Mouse (Mus musculus): ENCODE measurements at regions not wholly inside any gene's neighbourhood (a gene's known extent, or its start where the extent isn't known, plus 50 kb on each side); places are given as distances from the start of the nearest gene placed in this dataset.

DNA sequence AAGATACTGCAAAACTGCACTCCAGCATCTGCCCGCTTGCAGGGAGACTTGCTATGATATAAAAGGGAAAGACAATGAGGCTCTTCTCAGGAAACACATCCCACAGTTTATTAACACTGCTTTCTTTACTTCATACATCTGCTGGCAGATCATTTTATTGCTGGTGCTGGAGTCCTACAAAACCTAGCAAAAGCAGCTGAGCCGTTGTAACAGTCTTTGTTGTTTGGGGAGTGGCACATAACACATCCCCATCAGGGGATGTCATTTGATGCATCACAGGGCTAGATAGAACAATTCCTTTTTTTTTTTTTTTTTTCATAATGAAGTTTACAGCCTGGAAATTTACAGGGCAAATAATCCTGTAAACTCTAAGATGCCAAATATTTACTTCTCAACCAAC, 742.2 kb downstream of the Epha4 start:
- in situ Hi-C loops (cut with MboI; ENCODE audit: low pct_ligation_motif_present, low pct_unique_long_range_greater_than_20kb, low sequenced_read_pairs) (no loop called here), dilution Hi-C loops (cut with MboI; ENCODE audit: extremely low pct_ligation_motif_present, extremely low pct_unique_long_range_greater_than_20kb, low sequenced_read_pairs) (no loop called here)
- H3K4me1 ChIP-seq (ENCODE audit: control insufficient read depth in 1 of 2, insufficient read depth in 2 of 2): no peaks in the 10 kb centered on the region

DNA sequence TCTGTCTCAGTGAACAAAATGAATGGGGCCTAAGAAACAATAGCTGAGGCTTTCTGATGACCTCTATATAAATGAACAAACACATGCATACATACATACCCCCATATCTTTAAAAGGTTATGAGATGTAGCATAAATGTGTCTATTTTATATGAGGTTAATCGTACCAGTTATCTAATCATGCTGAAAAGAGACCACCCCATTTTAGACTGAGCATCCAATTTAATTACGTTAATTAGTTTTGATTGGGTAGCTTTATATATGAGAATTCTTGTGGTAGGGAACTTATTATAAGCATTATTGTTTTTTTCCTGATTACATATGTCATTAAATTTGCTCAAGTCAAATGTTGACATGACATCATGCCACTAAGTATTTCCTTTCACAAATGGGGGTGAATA, 728.0 kb downstream of the Epha4 start:
- Histone ChIP-seq H3K36me3 (replicated peaks in 1 of 2; ENCODE audit: control insufficient read depth in 1 of 2, insufficient read depth in 1 of 2, low read length in 1 of 2) (no peaks in the 10 kb centered on the region), H3K9ac (ENCODE audit: insufficient read depth, low read depth) (no peak overlapping the region)

More for the DNA sequence above, 742.2 kb downstream of the Epha4 start:
- no peak overlapping the region for H3K4me3 ChIP-seq (replicated peaks in 1 of 3; ENCODE audit: low read depth in 2 of 3, low read length in 2 of 3, poor library complexity in 1 of 3)
- TF ChIP-seq MAFK (IDR thresholded peaks at IDR 0.05; ENCODE audit: insufficient replicate concordance, low read length) (no peak), NRF1 (IDR thresholded peaks at IDR 0.05; ENCODE audit: low read depth, low read length) (no peak), UBTF (IDR thresholded peaks at IDR 0.05; ENCODE audit: low read depth, low read length) (no peak), MAX (IDR thresholded peaks at IDR 0.05; ENCODE audit: low read length) (no peak), ZNF384 (IDR thresholded peaks at IDR 0.05; ENCODE audit: low read depth, low read length) (no peak), MYC (IDR thresholded peaks at IDR 0.05; ENCODE audit: low read depth, low read length) (no peak), POLR2A (IDR thresholded peaks at IDR 0.05; ENCODE audit: low read depth, low read length) (no peak), ZKSCAN1 (IDR thresholded peaks at IDR 0.05; ENCODE audit: borderline replicate concordance, low read depth, low read length) (no peak), E2F4 (IDR thresholded peaks at IDR 0.05; ENCODE audit: insufficient replicate concordance, low read depth, low read length) (no peak), TBP (conservative IDR thresholded peaks at IDR 0.05; ENCODE audit: low read depth, low read length) (no peak), USF2 (conservative IDR thresholded peaks at IDR 0.05; ENCODE audit: low read depth, low read length) (no peak), HCFC1 (IDR thresholded peaks at IDR 0.05; ENCODE audit: low read depth, low read length) (no peak), SMC3 (IDR thresholded peaks at IDR 0.05; ENCODE audit: low read depth, low read length) (no peak), MXI1 (IDR thresholded peaks at IDR 0.05; ENCODE audit: low read depth, low read length) (no peak), ELF1 (IDR thresholded peaks at IDR 0.05; ENCODE audit: low read depth, low read length) (no peak), GABPA (IDR thresholded peaks at IDR 0.05; ENCODE audit: insufficient replicate concordance, low read depth, low read length) (no peak), EP300 (IDR thresholded peaks at IDR 0.05; ENCODE audit: low read length) (no peak), POLR2AphosphoS2 (IDR thresholded peaks at IDR 0.05; ENCODE audit: low read depth, low read length) (no peak)
- no peak overlapping the region for H3K9ac ChIP-seq (ENCODE audit: insufficient read depth, low read depth)
- H3K9me3 ChIP-seq (replicated peaks; ENCODE audit: low read length): no peaks in the 10 kb centered on the region
- H3K27ac ChIP-seq (ENCODE audit: insufficient read depth, low read depth): no peak overlapping the region
- no peaks in the 10 kb centered on the region for H3K36me3 ChIP-seq (replicated peaks in 1 of 2; ENCODE audit: control insufficient read depth in 1 of 2, insufficient read depth in 1 of 2, low read length in 1 of 2)
- DNase-seq (ENCODE audit: extremely low read depth): no peak
- no peak overlapping the region for H3K4me2 ChIP-seq (ENCODE audit: insufficient read depth, low read depth, poor library complexity, severe bottlenecking)
- no peaks in the 10 kb centered on the region for H3K79me2 ChIP-seq (replicated peaks; ENCODE audit: control insufficient read depth, extremely low read depth, insufficient read depth, poor library complexity, severe bottlenecking)
- no peaks in the 10 kb centered on the region for H3K27me3 ChIP-seq (replicated peaks)

More for the DNA sequence above, 728.0 kb downstream of the Epha4 start:
- Histone ChIP-seq H3K9me3 (replicated peaks; ENCODE audit: low read length) (no peaks in the 10 kb centered on the region), H3K4me3 (replicated peaks in 1 of 3; ENCODE audit: low read depth in 2 of 3, low read length in 2 of 3, poor library complexity in 1 of 3) (no peak overlapping the region), H3K4me2 (ENCODE audit: insufficient read depth, low read depth, poor library complexity, severe bottlenecking) (no peak overlapping the region), H3K27ac (ENCODE audit: insufficient read depth, low read depth) (no peak overlapping the region), H3K4me1 (ENCODE audit: control insufficient read depth in 1 of 2, insufficient read depth in 2 of 2) (no peaks in the 10 kb centered on the region), H3K79me2 (replicated peaks; ENCODE audit: control insufficient read depth, extremely low read depth, insufficient read depth, poor library complexity, severe bottlenecking) (no peaks in the 10 kb centered on the region), H3K27me3 (replicated peaks) (no peaks in the 10 kb centered on the region)
- in situ Hi-C loops (cut with MboI; ENCODE audit: low pct_ligation_motif_present, low pct_unique_long_range_greater_than_20kb, low sequenced_read_pairs) (no loop called here), dilution Hi-C loops (cut with MboI; ENCODE audit: extremely low pct_ligation_motif_present, extremely low pct_unique_long_range_greater_than_20kb, low sequenced_read_pairs) (no loop called here)
- TF ChIP-seq MAZ (IDR thresholded peaks at IDR 0.05; ENCODE audit: low read depth, low read length): no peak
- TF ChIP-seq GABPA (IDR thresholded peaks at IDR 0.05; ENCODE audit: insufficient replicate concordance, low read depth, low read length): no peak
- no peak for TF ChIP-seq MXI1 (IDR thresholded peaks at IDR 0.05; ENCODE audit: low read depth, low read length)
- TF ChIP-seq USF1 (IDR thresholded peaks at IDR 0.05; ENCODE audit: low read depth, low read length): no peak
- TF ChIP-seq IRF4 (IDR thresholded peaks at IDR 0.05; ENCODE audit: low read depth, low read length): no peak
- TF ChIP-seq CHD1 (IDR thresholded peaks at IDR 0.05; ENCODE audit: low read depth, low read length): no peak
- TF ChIP-seq HCFC1 (IDR thresholded peaks at IDR 0.05; ENCODE audit: low read depth, low read length): no peak
- no peak for TF ChIP-seq NELFE (IDR thresholded peaks at IDR 0.05; ENCODE audit: low read depth, low read length)
- DNase-seq (ENCODE audit: extremely low read depth): no peak

All from CH12.LX (cell line).